12 mouse cellular contexts compared by ENCODE assay signal in the genomic region with DNA sequence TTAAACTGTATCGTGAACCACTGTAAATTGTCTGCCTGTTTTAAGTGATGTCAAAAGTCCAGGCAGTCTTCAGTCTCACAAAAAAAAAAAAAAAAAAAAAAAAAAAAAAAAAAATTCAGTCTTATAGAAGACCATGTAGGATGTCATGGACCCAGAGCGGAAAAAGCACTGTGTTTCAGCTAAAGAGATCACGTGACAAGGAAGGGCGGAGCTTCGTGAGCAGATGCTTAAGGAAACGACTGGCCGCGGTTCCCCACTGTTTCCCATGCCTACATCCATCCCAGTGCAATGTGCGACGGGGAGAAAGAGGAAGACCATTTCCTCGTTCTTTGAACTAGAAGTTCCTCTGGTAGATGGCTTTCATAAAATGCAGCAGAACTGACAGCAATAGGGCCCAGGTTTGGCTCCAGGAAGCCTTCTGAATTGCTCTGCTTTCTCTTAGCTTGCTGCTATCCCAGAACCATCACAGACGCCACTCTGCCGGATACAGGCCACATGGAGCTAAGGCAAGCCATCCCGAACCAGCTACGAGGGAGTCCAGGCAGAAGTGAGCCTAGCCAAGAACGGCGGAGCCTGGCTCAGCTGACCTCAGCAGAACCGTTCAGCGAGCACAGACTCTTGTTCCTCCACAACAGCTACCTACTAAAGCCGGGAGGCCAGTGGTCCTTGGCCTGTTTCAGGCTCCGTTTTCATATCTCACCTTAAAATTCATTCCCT.
DNase-seq lines count a peak whose midpoint lies in the region; TF ChIP-seq lines count a peak whose summit lies in the region.
"Had no signal": no experiment of that assay in that cellular context is flagged by ENCODE, and none has a peak within 500 bp of the region (broad histone marks: within the 10 kb centered on the region; RNA-seq: fewer than 3 reads in every experiment).

No protein-coding gene starts in this region.

- peaks cover 3% of the 10 kb centered on the region for H3K9me3 ChIP-seq in CH12.LX (replicated peaks; ENCODE audit: low read length)
- H3K9me3 ChIP-seq: hindbrain, embryonic 10.5 days had no signal

- peak; percentile 23 for DNase-seq in kidney, adult 2 months
- no peak for DNase-seq in kidney, postnatal 10 days
- DNase-seq in CH12.LX (ENCODE audit: extremely low read depth) = no peak
- DNase-seq in c-Kit-positive CD71-negative TER-119-negative erythroid progenitor cells, embryonic 14.5 days (ENCODE audit: low read depth) = peak; percentile 29
- DNase-seq in gastrocnemius, postnatal 14 days = no peak
- no peak for DNase-seq in neural tube, embryonic 10.5 days (ENCODE audit: extremely low spot score, low spot score)
- DNase-seq in cerebellum, adult 2 months = no peak
- DNase-seq: adrenal gland, postnatal 14 days; cerebellum, adult 18-20 months had no signal

- no peaks in the 10 kb centered on the region for H3K36me3 ChIP-seq in kidney, adult 2 months (ENCODE audit: control insufficient read depth, insufficient read depth, low read length)
- H3K36me3 ChIP-seq in CH12.LX (replicated peaks in 1 of 2; ENCODE audit: control insufficient read depth in 1 of 2, insufficient read depth in 1 of 2, low read length in 1 of 2) = no peaks in the 10 kb centered on the region
- no peaks in the 10 kb centered on the region for H3K36me3 ChIP-seq in small intestine, adult 2 months (ENCODE audit: control insufficient read depth, insufficient read depth, low read length)
- H3K36me3 ChIP-seq: hindbrain, embryonic 10.5 days had no signal

- no peak overlapping the region for H3K27ac ChIP-seq in kidney, adult 2 months (ENCODE audit: insufficient read depth, low read depth, low read length)
- no peak overlapping the region for H3K27ac ChIP-seq in CH12.LX (ENCODE audit: insufficient read depth, low read depth)
- H3K27ac ChIP-seq in small intestine, adult 2 months (ENCODE audit: insufficient read depth, low read depth, low read length) = peak overlapping the region; percentile 7; the same call in 1 of the 2 replicates
- H3K27ac ChIP-seq in cerebellum, adult 2 months (ENCODE audit: insufficient read depth, low read length) = no peak overlapping the region
- H3K27ac ChIP-seq: hindbrain, embryonic 10.5 days had no signal

- in situ Hi-C loops in CH12.LX (cut with MboI; ENCODE audit: low pct_ligation_motif_present, low pct_unique_long_range_greater_than_20kb, low sequenced_read_pairs) = no loop called here

- no peaks in the 10 kb centered on the region for H3K79me2 ChIP-seq in CH12.LX (replicated peaks; ENCODE audit: control insufficient read depth, extremely low read depth, insufficient read depth, poor library complexity, severe bottlenecking)

- dilution Hi-C loops in CH12.LX (cut with MboI; ENCODE audit: extremely low pct_ligation_motif_present, extremely low pct_unique_long_range_greater_than_20kb, low sequenced_read_pairs) = no loop called here

- no peak for TF ChIP-seq RAD21 in CH12.LX (IDR thresholded peaks at IDR 0.05; ENCODE audit: low read depth, low read length)

- intact Hi-C loops in gastrocnemius, postnatal 14 days (cut with DNase I; ENCODE audit: low total_unique reads) = no loop called here

- 78% methylated on average over 21 of the region's 21 CpGs for WGBS in kidney, adult 2 months
- WGBS in small intestine, adult 2 months = 79% methylated on average over 21 of the region's 21 CpGs
- 70% methylated on average over 21 of the region's 21 CpGs for WGBS in cerebellum, adult 2 months

- H3K27me3 ChIP-seq in kidney, adult 2 months (replicated peaks; ENCODE audit: control insufficient read depth, insufficient read depth, low read length) = no peaks in the 10 kb centered on the region
- H3K27me3 ChIP-seq in CH12.LX (replicated peaks) = no peaks in the 10 kb centered on the region
- no peaks in the 10 kb centered on the region for H3K27me3 ChIP-seq in small intestine, adult 2 months (ENCODE audit: control insufficient read depth, insufficient read depth, low read length)
- no peaks in the 10 kb centered on the region for H3K27me3 ChIP-seq in cerebellum, adult 2 months (ENCODE audit: control insufficient read depth, insufficient read depth, low read length)

- H3K9ac ChIP-seq in CH12.LX (ENCODE audit: insufficient read depth, low read depth) = no peak overlapping the region

- TF ChIP-seq EP300 in CH12.LX (IDR thresholded peaks at IDR 0.05; ENCODE audit: low read length) = no peak

- no peak overlapping the region for H3K4me2 ChIP-seq in CH12.LX (ENCODE audit: insufficient read depth, low read depth, poor library complexity, severe bottlenecking)
- H3K4me2 ChIP-seq: heart, embryonic 11.5 days had no signal

- TF ChIP-seq POLR2A in kidney, adult 2 months (IDR thresholded peaks at IDR 0.05; ENCODE audit: low read depth, low read length) = no peak
- TF ChIP-seq POLR2A in CH12.LX (IDR thresholded peaks at IDR 0.05; ENCODE audit: low read depth, low read length) = no peak
- TF ChIP-seq POLR2A in small intestine, adult 2 months (IDR thresholded peaks at IDR 0.05; ENCODE audit: low read depth, low read length) = no peak
- no peak for TF ChIP-seq POLR2A in cerebellum, adult 2 months (IDR thresholded peaks at IDR 0.05; ENCODE audit: borderline replicate concordance, insufficient read depth, low read length)

- no peaks in the 10 kb centered on the region for H3K4me1 ChIP-seq in kidney, adult 2 months (ENCODE audit: control insufficient read depth, insufficient read depth, low read length)
- H3K4me1 ChIP-seq in CH12.LX (ENCODE audit: control insufficient read depth in 1 of 2, insufficient read depth in 2 of 2) = peaks cover 2 to 27% of the 10 kb centered on the region in 2 experiments
- H3K4me1 ChIP-seq in small intestine, adult 2 months (ENCODE audit: control insufficient read depth, insufficient read depth, insufficient read length, low read length) = no peaks in the 10 kb centered on the region
- H3K4me1 ChIP-seq in cerebellum, adult 2 months (ENCODE audit: control insufficient read depth, insufficient read depth, low read length) = no peaks in the 10 kb centered on the region
- H3K4me1 ChIP-seq: hindbrain, embryonic 10.5 days had no signal

- no peak for TF ChIP-seq CTCF in kidney, adult 2 months (conservative IDR thresholded peaks at IDR 0.05; ENCODE audit: insufficient read depth, insufficient read length, low read depth, low read length)
- no peak for TF ChIP-seq CTCF in CH12.LX (conservative IDR thresholded peaks at IDR 0.05 in 1 of 2, IDR thresholded peaks at IDR 0.05 in 1 of 2; ENCODE audit: low read depth in 2 of 2, low read length in 2 of 2)
- no peak for TF ChIP-seq CTCF in small intestine, adult 2 months (IDR thresholded peaks at IDR 0.05; ENCODE audit: extremely low read depth, insufficient read length, insufficient replicate concordance, low read depth, low read length)
- no peak for TF ChIP-seq CTCF in cerebellum, adult 2 months (IDR thresholded peaks at IDR 0.05; ENCODE audit: borderline replicate concordance, insufficient read depth, low read depth, low read length)

- H3K4me3 ChIP-seq in kidney, adult 2 months (ENCODE audit: insufficient read depth, low read depth, low read length) = no peak overlapping the region
- H3K4me3 ChIP-seq in CH12.LX (replicated peaks in 1 of 3; ENCODE audit: low read depth in 2 of 3, low read length in 2 of 3, poor library complexity in 1 of 3) = no peak overlapping the region
- no peak overlapping the region for H3K4me3 ChIP-seq in small intestine, adult 2 months (ENCODE audit: low read depth, low read length)
- H3K4me3 ChIP-seq in cerebellum, adult 2 months (replicated peaks; ENCODE audit: insufficient read depth, low read depth, low read length) = no peak overlapping the region
- H3K4me3 ChIP-seq: hindbrain, embryonic 10.5 days had no signal

TF ChIP-seq in CH12.LX, 34 proteins besides CTCF, POLR2A, EP300 and RAD21:
- TF ChIP-seq MAX (IDR thresholded peaks at IDR 0.05; ENCODE audit: low read length) (no peak), ZNF384 (IDR thresholded peaks at IDR 0.05; ENCODE audit: low read depth, low read length) (peak; percentile 52; the same call in 1 of the 2 replicates), CHD1 (IDR thresholded peaks at IDR 0.05; ENCODE audit: low read depth, low read length) (no peak), BHLHE40 (IDR thresholded peaks at IDR 0.05; ENCODE audit: low read depth, low read length) (no peak), SMC3 (IDR thresholded peaks at IDR 0.05; ENCODE audit: low read depth, low read length) (no peak)

Comparison
In these comparisons a context has a peak if more than half of its experiments do, and no peak if none do; other contexts are left out.
1. DNase-seq: peak in kidney, adult 2 months (single experiment) and c-Kit-positive CD71-negative TER-119-negative erythroid progenitor cells, embryonic 14.5 days (single experiment); none in kidney, postnatal 10 days (single experiment), CH12.LX (single experiment), gastrocnemius, postnatal 14 days (single experiment), neural tube, embryonic 10.5 days (single experiment) and cerebellum, adult 2 months (0 of 2).